Mouse (Mus musculus): Measurements from ENCODE around the gene Zcchc9. TPM values are rescaled to one million over a fixed set of nuclear protein-coding genes. Genes with fewer than 3 reads are reported as not detected.
A peak's percentile ranks its signal among the peaks of the same experiment; 100 is the strongest.

The Zcchc9 gene
- polyA plus RNA-seq (2015; fragmentation: Nextera tagmentation; extraction: Ambion mirVana): 19.3 TPM in 2 replicates

DNA sequence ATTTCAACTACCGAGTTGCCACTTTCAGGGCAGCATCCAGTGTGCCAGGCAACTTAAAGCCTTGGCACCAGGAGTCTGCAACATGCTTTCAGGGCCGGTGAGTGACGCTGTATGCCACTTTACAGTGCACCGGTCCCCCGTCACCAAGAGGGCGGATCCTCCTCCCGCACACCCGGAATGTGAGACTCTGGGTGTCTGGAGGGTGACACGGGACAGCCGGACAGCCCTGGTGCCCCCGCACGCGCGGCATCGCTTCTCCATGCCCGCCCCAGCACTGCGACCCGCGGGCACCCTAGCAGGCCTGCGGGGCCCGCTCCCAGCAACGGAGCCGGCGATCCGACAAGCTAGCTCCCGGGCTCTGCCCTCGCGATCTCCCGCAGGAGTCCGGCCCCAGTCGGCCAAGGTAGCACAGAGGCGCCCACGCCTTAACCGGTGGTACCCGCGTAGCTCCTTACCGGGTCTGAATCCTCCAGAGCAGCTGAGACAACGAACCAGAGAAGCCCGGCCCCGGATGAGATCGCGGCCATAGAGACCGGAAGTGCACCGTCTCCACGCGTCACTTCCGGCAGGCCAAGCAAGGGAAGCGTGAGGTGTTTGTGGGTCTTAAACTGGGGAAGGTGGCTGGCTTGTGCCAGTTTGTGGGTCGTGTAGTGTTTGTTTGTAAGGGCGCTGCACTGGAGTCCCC, at the start of gene Zcchc9:
TSS of gene Zcchc9 (minus strand) at position 551 of the 685 bp plus-strand sequence.
- WGBS: under 1% methylated on average over 50 of the region's 50 CpGs
- peak; percentile 99 for ATAC-seq (ENCODE audit: low FRiP score, low read depth)
- peak within 1 kb of the TSS; percentile 60 for H3K4me2 ChIP-seq
- no peaks in the 10 kb centered on the region for H3K9me3 ChIP-seq
- peak within 1 kb of the TSS; percentile 94 for H3K4me3 ChIP-seq
- H3K9ac ChIP-seq: peak within 1 kb of the TSS; percentile 99
- H3K27ac ChIP-seq (replicated peaks): peak within 1 kb of the TSS; percentile 98
- peaks cover 11% of the 10 kb centered on the region for H3K4me1 ChIP-seq (replicated peaks)
- H3K27me3 ChIP-seq: no peaks in the 10 kb centered on the region
- peaks cover 17% of the 10 kb centered on the region for H3K36me3 ChIP-seq

GRCm38 (mm10) chr13:91854412-91854811, 46.9 kb upstream of the Zcchc9 start:
- no peaks in the 10 kb centered on the region for H3K27me3 ChIP-seq
- no peak overlapping the region for H3K27ac ChIP-seq (replicated peaks)
- H3K4me3 ChIP-seq: no peak overlapping the region
- no peaks in the 10 kb centered on the region for H3K9me3 ChIP-seq
- no peaks in the 10 kb centered on the region for H3K36me3 ChIP-seq
- no peak overlapping the region for H3K9ac ChIP-seq
- WGBS: 83% methylated on average over 3 of the region's 3 CpGs
- no peak for ATAC-seq (ENCODE audit: low FRiP score, low read depth)
- no peaks in the 10 kb centered on the region for H3K4me1 ChIP-seq (replicated peaks)
- H3K4me2 ChIP-seq: no peak overlapping the region

- Histone ChIP-seq H3K9me3 (no peaks in the 10 kb centered on the region), H3K27me3 (no peaks in the 10 kb centered on the region), H3K4me1 (replicated peaks) (no peaks in the 10 kb centered on the region), H3K4me3 (no peak overlapping the region), H3K27ac (replicated peaks) (no peak overlapping the region), H3K9ac (no peak overlapping the region), H3K4me2 (no peak overlapping the region), H3K36me3 (no peaks in the 10 kb centered on the region)
- ATAC-seq (ENCODE audit: low FRiP score, low read depth): no peak
These were observed 20.4 kb upstream of the Zcchc9 start for GRCm38 (mm10) chr13:91827876-91828275.

GRCm38 (mm10) chr13:91826066-91826465, 18.6 kb upstream of the Zcchc9 start:
- Histone ChIP-seq H3K27ac (replicated peaks) (no peak overlapping the region), H3K27me3 (no peaks in the 10 kb centered on the region), H3K36me3 (no peaks in the 10 kb centered on the region), H3K9ac (no peak overlapping the region), H3K9me3 (no peaks in the 10 kb centered on the region), H3K4me1 (replicated peaks) (no peaks in the 10 kb centered on the region), H3K4me3 (no peak overlapping the region), H3K4me2 (no peak overlapping the region)
- WGBS: 85% methylated on average over 2 of the region's 2 CpGs
- ATAC-seq (ENCODE audit: low FRiP score, low read depth): no peak

- H3K27ac ChIP-seq (replicated peaks): no peak overlapping the region
- H3K9me3 ChIP-seq: no peaks in the 10 kb centered on the region
- H3K9ac ChIP-seq: no peak overlapping the region
- H3K4me1 ChIP-seq (replicated peaks): no peaks in the 10 kb centered on the region
- no peak for ATAC-seq (ENCODE audit: low FRiP score, low read depth)
- H3K36me3 ChIP-seq: no peaks in the 10 kb centered on the region
- no peaks in the 10 kb centered on the region for H3K27me3 ChIP-seq
- H3K4me2 ChIP-seq: no peak overlapping the region
- no peak overlapping the region for H3K4me3 ChIP-seq
- WGBS: 65% methylated on average over 4 of the region's 4 CpGs
These were observed 17.5 kb upstream of the Zcchc9 start for GRCm38 (mm10) chr13:91824845-91825550.

DNA sequence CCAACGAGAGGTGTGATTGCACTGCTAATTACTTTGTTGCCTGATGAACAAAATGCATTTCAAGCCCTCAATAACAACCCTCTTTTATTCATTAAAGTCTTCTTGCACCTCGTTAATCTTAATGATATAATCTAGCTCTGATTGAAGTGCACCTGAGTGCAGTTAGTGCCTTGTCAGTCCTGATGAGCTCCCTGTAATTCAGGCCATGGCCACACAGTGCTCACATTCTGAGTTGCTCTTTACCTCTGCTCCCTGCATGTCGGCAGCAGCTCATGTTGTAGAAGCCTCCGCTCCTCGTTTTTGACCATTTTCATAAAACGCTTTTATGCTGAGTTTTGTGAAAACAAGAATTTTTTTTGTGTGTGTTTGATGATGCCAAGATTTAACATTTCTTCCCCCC, 16.2 kb upstream of the Zcchc9 start:
- Histone ChIP-seq H3K4me1 (replicated peaks) (no peaks in the 10 kb centered on the region), H3K9me3 (no peaks in the 10 kb centered on the region), H3K4me3 (no peak overlapping the region), H3K27ac (replicated peaks) (no peak overlapping the region), H3K36me3 (no peaks in the 10 kb centered on the region), H3K9ac (no peak overlapping the region), H3K4me2 (no peak overlapping the region), H3K27me3 (no peaks in the 10 kb centered on the region)
- no peak for ATAC-seq (ENCODE audit: low FRiP score, low read depth)
- 71% methylated on average over 6 of the region's 6 CpGs for WGBS

DNA sequence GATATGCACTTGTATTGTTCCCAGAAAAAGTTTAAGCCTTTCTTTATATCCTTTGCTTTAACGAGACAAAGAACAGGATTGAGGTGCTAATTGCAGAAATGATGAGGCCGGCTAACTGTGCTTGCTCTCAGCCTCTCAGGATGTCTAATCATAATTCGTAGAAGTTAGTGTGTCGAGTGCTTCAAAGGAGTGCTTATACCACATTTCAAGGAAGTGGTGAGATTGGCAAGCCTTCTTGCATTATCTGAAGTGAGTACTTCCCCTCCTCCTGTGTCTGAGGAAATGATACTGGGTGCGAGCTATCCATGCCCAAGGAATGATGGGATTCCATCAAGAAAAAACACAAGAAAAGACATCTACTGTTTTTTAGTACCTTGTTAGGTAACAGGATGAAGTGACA, 7.2 kb upstream of the Zcchc9 start:
- Histone ChIP-seq H3K27ac (replicated peaks) (no peak overlapping the region), H3K4me2 (no peak overlapping the region), H3K4me1 (replicated peaks) (no peaks in the 10 kb centered on the region), H3K9me3 (0 out of 2 replicates have a peak, but pooled peaks cover 6% of the 10 kb centered on the region), H3K4me3 (no peak overlapping the region), H3K9ac (no peak overlapping the region), H3K27me3 (no peaks in the 10 kb centered on the region), H3K36me3 (no peaks in the 10 kb centered on the region)
- 92% methylated on average over 5 of the region's 5 CpGs for WGBS
- ATAC-seq (ENCODE audit: low FRiP score, low read depth): no peak

- Histone ChIP-seq H3K36me3 (peaks cover 13% of the 10 kb centered on the region), H3K27ac (replicated peaks) (no peak overlapping the region), H3K4me3 (no peak overlapping the region), H3K9me3 (0 out of 2 replicates have a peak, but pooled peaks cover 6% of the 10 kb centered on the region), H3K27me3 (no peaks in the 10 kb centered on the region), H3K4me2 (no peak overlapping the region), H3K9ac (no peak overlapping the region), H3K4me1 (replicated peaks) (peaks cover 11% of the 10 kb centered on the region)
- no peak for ATAC-seq (ENCODE audit: low FRiP score, low read depth)
- WGBS: 45% methylated on average over 2 of the region's 2 CpGs
These were observed 2.0 kb upstream of the Zcchc9 start for GRCm38 (mm10) chr13:91809476-91809875.

- peak overlapping the region; percentile 99 for H3K9ac ChIP-seq
- 31% methylated on average over 20 of the region's 20 CpGs for WGBS
- peaks cover 11% of the 10 kb centered on the region for H3K4me1 ChIP-seq (replicated peaks)
- H3K4me3 ChIP-seq: peak overlapping the region; percentile 94
- H3K9me3 ChIP-seq: no peaks in the 10 kb centered on the region
- H3K27me3 ChIP-seq: no peaks in the 10 kb centered on the region
- peak overlapping the region; percentile 60 for H3K4me2 ChIP-seq
- H3K36me3 ChIP-seq: peaks cover 17% of the 10 kb centered on the region
- peak overlapping the region; percentile 98 for H3K27ac ChIP-seq (replicated peaks)
- no peak for ATAC-seq (ENCODE audit: low FRiP score, low read depth)
These were observed 520 bp upstream of the Zcchc9 start for GRCm38 (mm10) chr13:91807874-91808575.

- Histone ChIP-seq H3K36me3 (peaks cover 63% of the 10 kb centered on the region), H3K4me1 (replicated peaks) (peaks cover 6% of the 10 kb centered on the region), H3K9me3 (no peaks in the 10 kb centered on the region), H3K4me2 (no peak overlapping the region), H3K9ac (no peak overlapping the region), H3K27ac (replicated peaks) (no peak overlapping the region), H3K27me3 (no peaks in the 10 kb centered on the region), H3K4me3 (no peak overlapping the region)
- WGBS: 90% methylated on average over 5 of the region's 5 CpGs
- no peak for ATAC-seq (ENCODE audit: low FRiP score, low read depth)
These were observed 5.8 kb downstream of the Zcchc9 start for GRCm38 (mm10) chr13:91801726-91802125.

- Histone ChIP-seq H3K4me2 (no peak overlapping the region), H3K4me3 (no peak overlapping the region), H3K4me1 (replicated peaks) (no peaks in the 10 kb centered on the region), H3K27me3 (no peaks in the 10 kb centered on the region), H3K9ac (no peak overlapping the region), H3K36me3 (peaks cover 56% of the 10 kb centered on the region), H3K9me3 (no peaks in the 10 kb centered on the region), H3K27ac (replicated peaks) (no peak overlapping the region)
- 93% methylated on average over 10 of the region's 10 CpGs for WGBS
- no peak for ATAC-seq (ENCODE audit: low FRiP score, low read depth)
These were observed 10.1 kb downstream of the Zcchc9 start for GRCm38 (mm10) chr13:91797442-91797841.

- Histone ChIP-seq H3K4me1 (replicated peaks) (no peaks in the 10 kb centered on the region), H3K4me2 (no peak overlapping the region), H3K36me3 (peaks cover 56% of the 10 kb centered on the region), H3K4me3 (no peak overlapping the region), H3K9ac (no peak overlapping the region), H3K27me3 (no peaks in the 10 kb centered on the region), H3K9me3 (no peaks in the 10 kb centered on the region), H3K27ac (replicated peaks) (no peak overlapping the region)
- 94% methylated on average over 6 of the region's 6 CpGs for WGBS
- no peak for ATAC-seq (ENCODE audit: low FRiP score, low read depth)
These were observed 10.6 kb downstream of the Zcchc9 start for GRCm38 (mm10) chr13:91796916-91797315.
